Mouse (Mus musculus) layer of hippocampus, postnatal 10 days (tissue): ENCODE measurements at regions not wholly inside any gene's neighbourhood (a gene's known extent, or its start where the extent isn't known, plus 50 kb on each side); places are given as distances from the start of the nearest gene placed in this dataset.
"Not testable (repeated sequence)": the region's sequence is repeated elsewhere in the genome, so short reads cannot be mapped to it uniquely, and the experiment has no call there.

Experiments used
- DNase-seq, 2 experiments: peaks; one replicate each; pipeline ENCODE4 v3.0.0; 2021; ENCODE audit warnings: low spot score in 2 of 2

GRCm38 (mm10) chr3:16533643-16534042 is 527.4 kb upstream of the Gm5150 start:
- no peak for DNase-seq

- not testable (repeated sequence) for DNase-seq
These were observed 521.3 kb upstream of the Gm5150 start for GRCm38 (mm10) chr3:16527511-16527910.

GRCm38 (mm10) chr3:16488431-16488830 is 482.2 kb upstream of the Gm5150 start:
- not testable (repeated sequence) for DNase-seq

- no peak for DNase-seq
These were observed 476.5 kb upstream of the Gm5150 start for GRCm38 (mm10) chr3:16482750-16483149.

- no peak for DNase-seq
These were observed 465.1 kb upstream of the Gm5150 start for GRCm38 (mm10) chr3:16471360-16471759.

- peak; percentile 69 to 75 for DNase-seq
These were observed 460.2 kb upstream of the Gm5150 start for GRCm38 (mm10) chr3:16466388-16466787.

GRCm38 (mm10) chr3:16465357-16465756 is 459.1 kb upstream of the Gm5150 start:
- no peak for DNase-seq

GRCm38 (mm10) chr3:16464301-16464700 is 458.1 kb upstream of the Gm5150 start:
- no peak for DNase-seq

GRCm38 (mm10) chr3:16433033-16433432 is 426.8 kb upstream of the Gm5150 start:
- no peak for DNase-seq

- DNase-seq, result no peak
These were observed 425.5 kb upstream of the Gm5150 start for GRCm38 (mm10) chr3:16431819-16432115.

GRCm38 (mm10) chr3:16431082-16431818 is 425.0 kb upstream of the Gm5150 start:
- no peak for DNase-seq
